Mouse (Mus musculus): ENCODE measurements at regions not wholly inside any gene's neighbourhood (a gene's known extent, or its start where the extent isn't known, plus 50 kb on each side); places are given as distances from the start of the nearest gene placed in this dataset.

- no peak for DNase-seq (ENCODE audit: low read depth, low spot score)
Observed at GRCm38 (mm10) chr10:111558675-111559340, 52.7 kb downstream of the Phlda1 start.

DNA sequence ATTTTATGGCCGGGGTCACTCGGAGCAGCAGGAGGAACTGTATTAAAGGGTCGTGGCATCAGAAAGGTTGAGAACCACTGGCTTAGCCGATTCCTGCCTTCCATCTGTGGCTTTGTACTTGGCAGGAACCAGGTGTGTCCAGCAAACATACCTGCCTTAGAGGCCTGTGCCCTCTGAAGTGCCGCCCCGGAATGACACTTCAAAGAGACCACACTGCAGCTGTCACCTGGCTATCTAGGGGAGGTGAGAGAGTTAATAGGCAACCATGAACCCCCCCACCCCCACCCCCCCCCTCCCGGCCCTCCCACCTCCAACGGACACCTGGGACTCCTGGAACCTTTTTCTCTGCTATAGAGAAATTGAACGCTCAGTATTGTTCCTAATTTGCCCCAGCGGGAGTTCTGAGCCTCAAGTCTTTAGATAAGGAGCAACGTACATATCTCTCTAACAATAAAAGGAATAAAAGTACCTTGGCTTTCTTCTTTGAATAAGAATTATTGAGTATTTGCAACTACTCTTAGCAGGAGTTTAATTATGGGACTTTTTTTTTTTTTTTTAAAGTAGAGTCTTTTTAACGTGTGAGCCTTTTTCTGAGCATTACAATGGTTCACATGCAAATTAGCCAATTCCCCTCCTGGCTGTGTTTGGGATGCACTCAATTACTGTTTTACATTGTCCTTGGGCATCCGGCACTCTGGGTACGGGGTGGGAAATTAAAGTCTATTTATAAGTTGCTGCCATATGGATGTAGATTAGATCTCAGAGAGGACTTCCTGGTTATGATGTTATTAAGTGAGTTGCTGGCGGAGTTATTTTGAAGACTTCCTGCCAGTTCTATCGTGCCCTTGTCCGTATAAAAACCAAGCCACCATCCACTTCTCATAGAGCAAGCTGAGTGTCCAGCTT is 53.5 kb downstream of the Phlda1 start:
- DNase-seq (ENCODE audit: low read depth, low spot score), result no peak

- no peak for DNase-seq (ENCODE audit: low read depth, low spot score)
Observed at GRCm38 (mm10) chr10:111562628-111563027, 56.5 kb downstream of the Phlda1 start.

- no peak for DNase-seq (ENCODE audit: low read depth, low spot score)
Observed at GRCm38 (mm10) chr10:111566873-111567381, 60.8 kb downstream of the Phlda1 start.

DNA sequence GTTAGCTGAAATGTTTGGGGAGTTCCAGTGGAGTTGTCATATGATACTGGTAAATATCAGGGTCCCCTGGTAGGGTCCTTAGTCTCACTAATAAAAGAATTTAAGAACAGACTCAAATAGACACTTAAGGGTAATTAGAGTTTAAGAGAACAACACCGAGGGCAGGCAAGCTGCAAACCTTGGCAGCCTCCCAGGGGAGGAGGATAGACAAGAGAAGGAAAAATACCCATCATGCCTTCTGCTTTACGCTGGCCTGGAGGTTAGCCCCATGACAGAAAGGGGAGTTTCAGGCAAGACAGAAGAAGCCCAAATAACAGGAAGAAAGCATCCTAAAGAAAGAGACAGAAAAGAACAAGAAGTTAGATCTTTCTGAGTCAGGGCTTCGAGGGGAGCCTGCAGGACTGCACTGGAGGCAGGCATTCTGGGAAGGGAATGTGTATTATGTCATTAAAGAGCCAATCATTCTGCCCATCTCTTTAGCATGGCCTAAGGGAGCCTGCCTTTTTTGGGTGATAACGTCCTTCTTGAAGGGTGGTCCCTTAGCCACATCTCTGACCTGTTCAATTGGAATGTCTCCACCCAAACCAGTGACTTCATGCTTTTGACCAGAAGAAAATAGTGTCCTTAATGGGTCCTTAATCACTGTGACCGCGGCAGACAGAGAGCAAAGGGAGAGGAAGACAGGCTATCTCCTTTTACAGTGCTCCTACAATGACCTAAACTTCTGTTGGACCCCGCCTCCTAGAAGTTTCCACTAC is 64.6 kb downstream of the Phlda1 start:
- DNase-seq (ENCODE audit: low read depth, low spot score), result no peak

DNA sequence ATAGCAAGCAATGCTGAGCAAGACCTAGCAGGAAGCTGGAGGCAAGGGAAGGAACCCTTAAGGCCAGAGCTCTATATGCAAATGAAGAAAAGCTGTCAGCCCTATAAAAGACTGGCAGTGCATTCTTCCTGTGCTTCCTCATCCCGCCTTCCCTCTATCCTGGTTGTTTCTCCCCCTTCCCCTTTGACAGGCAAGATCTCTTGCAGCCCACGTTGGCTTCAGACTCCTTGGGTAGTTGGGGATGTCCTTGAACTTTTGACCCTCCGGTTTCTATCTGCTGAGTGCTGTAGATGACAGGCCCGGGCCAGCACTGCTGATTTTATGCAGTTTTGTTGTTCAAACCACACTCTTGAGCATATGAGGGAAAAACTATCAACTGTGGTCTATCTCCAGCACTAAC is 68.1 kb downstream of the Phlda1 start:
- no peak for DNase-seq (ENCODE audit: low read depth, low spot score)

- DNase-seq (ENCODE audit: low read depth, low spot score), result no peak
Observed at GRCm38 (mm10) chr10:111574812-111575211, 68.7 kb downstream of the Phlda1 start.

- no peak for DNase-seq (ENCODE audit: low read depth, low spot score)
Observed at GRCm38 (mm10) chr10:111575256-111575655, 69.2 kb downstream of the Phlda1 start.

DNA sequence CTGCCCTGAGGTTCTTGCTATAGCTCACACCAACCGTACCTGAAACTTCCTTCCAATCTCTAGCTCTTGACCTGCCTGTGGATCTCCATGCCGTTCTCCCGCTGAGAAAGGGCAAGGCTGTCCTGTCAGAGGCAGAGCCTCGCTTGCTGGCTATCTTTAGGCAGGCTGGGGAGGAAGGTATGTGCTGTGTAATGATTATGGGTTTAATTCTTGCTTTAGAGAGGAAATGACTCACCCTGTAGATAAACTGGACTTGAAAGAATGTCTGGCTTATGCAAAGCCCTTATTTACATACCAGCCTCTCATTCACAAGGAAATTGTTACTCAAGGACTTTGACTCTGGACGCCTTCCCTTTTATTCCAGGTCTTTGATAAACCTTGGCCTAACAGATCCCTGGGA is 69.8 kb downstream of the Phlda1 start:
- no peak for DNase-seq (ENCODE audit: low read depth, low spot score)

DNA sequence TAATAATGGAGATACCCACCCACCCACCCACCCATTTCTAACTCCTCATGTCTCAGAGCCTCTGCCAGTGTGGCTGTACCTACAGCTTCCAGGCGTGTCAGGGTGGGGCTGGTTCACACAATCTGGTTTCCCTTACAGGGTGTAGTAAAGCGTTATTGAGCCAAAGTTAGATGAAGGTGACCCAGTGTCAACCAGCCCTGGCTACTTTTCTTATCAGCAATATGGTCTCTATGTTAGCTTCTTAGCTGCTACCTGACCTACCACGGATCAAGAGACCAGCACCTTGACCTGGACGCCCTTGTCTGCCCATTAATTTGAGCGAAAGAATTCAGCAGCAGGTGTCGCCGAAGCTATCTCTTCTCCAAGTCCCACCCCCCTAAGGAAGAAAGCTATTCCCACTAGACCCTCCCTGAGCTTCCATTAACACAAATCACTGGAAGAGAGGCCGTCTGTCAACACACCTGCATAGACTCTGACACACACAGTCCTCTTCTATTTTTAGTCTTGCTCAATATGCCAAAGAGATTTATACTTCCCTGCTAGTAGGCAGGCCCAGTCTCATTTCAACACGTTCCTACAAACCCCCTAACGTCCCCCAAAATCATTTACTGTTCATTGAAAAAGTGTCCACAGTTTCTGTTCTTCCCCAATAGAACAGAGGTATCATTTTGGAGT is 70.4 kb downstream of the Phlda1 start:
- DNase-seq (ENCODE audit: low read depth, low spot score), result no peak

DNA sequence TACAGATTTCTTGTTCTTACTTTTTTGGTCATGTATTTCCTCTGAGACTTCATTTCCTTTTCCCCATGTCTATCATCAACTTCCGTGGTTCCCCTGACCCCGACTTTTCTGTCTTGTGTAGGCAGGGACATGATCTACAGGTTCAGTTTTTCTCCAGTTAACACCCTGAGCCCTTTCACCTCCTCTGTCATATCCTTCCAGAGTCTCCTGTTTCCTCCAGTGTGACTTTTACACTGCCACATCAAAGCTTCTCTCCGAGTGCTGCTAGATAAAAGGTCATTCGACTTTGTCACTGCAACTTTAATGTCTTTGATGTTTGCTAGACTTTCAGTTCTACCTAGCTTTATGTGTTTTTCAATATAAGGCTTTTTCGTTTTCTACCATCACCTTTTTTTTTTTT is 72.5 kb downstream of the Phlda1 start:
- no peak for DNase-seq (ENCODE audit: low read depth, low spot score)

DNA sequence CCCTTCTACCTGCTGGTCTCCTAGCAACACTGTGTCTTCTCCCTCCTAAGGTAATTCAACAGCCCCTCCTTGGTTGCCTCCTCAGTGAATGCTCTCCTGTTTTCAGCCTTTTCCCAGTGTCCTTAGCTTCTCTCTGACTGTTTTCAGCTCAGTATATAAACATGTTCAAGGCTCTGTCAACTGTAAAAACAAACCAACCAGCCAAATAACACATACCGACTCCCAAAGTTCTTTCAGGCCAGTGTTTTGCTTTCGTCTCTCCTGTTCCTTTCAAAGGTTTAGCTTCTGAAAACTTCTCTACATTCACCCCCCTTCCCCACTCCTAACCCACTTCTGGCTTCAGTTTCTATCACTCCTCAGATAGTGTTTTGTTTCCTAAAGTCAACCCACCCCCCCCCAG is 73.4 kb downstream of the Phlda1 start:
- no peak for DNase-seq (ENCODE audit: low read depth, low spot score)

DNA sequence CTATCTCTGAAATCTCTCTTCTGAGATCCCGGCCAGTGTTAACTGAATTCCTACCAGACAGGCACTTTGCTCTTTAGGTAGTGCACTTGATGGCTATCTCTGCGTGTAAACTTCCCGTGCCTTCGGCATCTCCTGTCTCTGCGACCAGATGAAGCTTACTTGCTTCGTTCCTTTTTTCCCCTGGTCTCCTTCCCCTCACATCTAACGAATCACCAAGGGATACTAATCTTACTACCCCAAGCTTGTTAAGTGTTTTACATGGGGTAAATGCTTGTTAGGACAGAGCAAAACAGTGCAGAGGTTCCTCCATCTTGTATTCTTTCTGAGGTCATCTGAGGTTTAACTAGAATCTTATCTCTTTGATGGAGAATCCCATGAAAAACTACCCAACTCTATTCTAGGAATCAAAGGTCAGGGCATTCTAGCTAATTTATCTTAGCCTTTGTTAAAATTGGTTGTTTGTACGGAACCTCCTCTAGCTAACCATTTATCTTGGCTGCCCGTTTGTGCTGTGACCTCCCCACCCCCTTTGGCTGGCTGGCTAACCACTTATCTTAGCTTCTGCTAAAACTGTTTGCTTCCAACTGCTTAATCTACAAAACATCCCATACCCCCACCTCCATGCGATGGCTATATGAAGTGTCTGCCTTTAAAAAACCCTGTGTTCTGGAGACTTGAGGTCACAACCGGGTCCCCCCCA is 74.5 kb downstream of the Phlda1 start:
- DNase-seq (ENCODE audit: low read depth, low spot score), result no peak

- DNase-seq (ENCODE audit: low read depth, low spot score), result no peak
Observed at GRCm38 (mm10) chr10:111581847-111582246, 75.8 kb downstream of the Phlda1 start.

GRCm38 (mm10) chr10:111582321-111583123 is 76.4 kb downstream of the Phlda1 start:
- DNase-seq (ENCODE audit: low read depth, low spot score), result no peak

DNA sequence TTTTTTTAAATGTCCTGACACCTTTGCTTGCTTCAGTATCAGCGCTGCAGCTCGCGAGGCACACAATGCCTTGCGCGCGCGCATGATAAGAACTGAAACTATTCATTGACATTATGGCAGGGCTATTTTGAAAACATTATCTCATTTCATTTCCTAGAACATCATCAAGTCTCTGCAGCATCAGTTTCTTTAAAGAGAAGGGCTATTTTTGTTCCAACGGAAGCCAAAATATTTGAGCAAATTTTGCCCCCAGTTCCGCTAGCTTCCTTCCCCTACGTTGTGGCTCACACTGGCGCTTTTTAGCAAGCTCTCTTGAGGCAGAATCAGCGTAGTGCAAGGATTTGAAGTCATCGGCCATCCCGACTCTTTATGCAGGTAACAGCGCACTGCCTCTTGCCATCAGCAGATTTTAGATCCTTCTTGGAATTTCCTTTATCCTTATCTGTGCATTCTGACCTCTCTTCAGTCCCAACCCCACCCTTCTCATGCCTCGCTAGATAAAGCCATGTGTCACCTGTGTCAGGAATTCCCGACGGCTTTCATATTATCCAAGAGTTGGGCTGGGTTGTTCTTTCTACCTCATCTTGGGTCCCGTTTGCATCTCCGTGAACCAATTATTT is 77.1 kb downstream of the Phlda1 start:
- DNase-seq (ENCODE audit: low read depth, low spot score), result no peak

DNA sequence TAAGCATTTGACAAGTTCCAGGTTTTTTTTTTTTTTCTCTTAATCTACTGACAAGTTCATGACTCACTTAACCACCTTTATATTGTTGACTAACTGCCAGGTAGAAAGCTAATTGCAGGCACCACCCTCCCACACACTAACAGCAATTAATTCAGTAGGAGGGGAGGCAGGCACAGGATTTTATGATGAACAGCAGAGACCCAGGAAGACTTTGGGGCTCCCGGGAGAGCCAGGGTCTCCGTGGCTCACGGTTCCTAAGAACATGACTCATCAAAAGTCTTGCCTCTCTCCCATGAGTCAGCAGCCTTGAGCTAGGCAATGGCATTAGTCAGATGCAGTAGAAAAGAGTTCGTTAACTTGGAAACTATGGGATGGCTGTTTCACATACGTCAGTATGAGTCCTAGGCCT is 77.7 kb downstream of the Phlda1 start:
- no peak for DNase-seq (ENCODE audit: low read depth, low spot score)

- DNase-seq (ENCODE audit: low read depth, low spot score), result no peak
Observed at GRCm38 (mm10) chr10:111587891-111588611, 82.0 kb downstream of the Phlda1 start.

DNA sequence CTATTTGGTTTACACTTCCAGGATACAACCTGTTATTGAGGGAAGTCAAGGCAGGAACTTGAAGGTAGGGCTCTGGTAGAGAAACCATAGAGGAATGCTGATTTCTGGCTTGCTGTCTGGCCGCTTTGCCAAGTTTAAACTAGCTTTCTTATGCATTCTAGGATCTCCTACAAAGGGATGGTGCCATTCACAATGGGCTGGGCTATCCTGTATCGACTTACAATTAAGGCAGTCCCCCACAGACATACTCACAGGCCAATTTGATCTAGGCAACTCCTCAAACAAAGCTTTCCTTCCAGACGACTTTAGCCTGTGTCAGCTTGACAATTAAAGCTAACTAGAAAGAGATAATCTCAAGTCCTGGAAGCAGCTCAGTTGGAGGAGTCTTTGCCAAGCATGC is 83.1 kb downstream of the Phlda1 start:
- no peak for DNase-seq (ENCODE audit: low read depth, low spot score)

All from c-Kit-negative CD71-positive TER-119-positive erythroid progenitor cells, embryonic 14.5 days (primary cell).